Mouse (Mus musculus) kidney, adult 8-10 months (tissue): ENCODE results near the gene Ctcfl.

Experiments
- DNase-seq, 2 experiments: peaks; one replicate each; pipeline ENCODE4 v3.0.0; 2022

Gene Ctcfl

GRCm38 (mm10) chr2:173083106-173083505 lies 36.2 kb downstream of the Ctcfl start:
- DNase-seq = no peak

- no peak for DNase-seq
Measured at GRCm38 (mm10) chr2:173082706-173083105, 36.6 kb downstream of the Ctcfl start.

GRCm38 (mm10) chr2:173080785-173081241 lies 38.5 kb downstream of the Ctcfl start:
- DNase-seq = peak; percentile 67 to 85

GRCm38 (mm10) chr2:173079766-173080549 lies 39.4 kb downstream of the Ctcfl start:
- no peak for DNase-seq

GRCm38 (mm10) chr2:173076921-173077320 lies 42.4 kb downstream of the Ctcfl start:
- no peak for DNase-seq

- DNase-seq = no peak
Measured at GRCm38 (mm10) chr2:173073666-173074065, 45.7 kb downstream of the Ctcfl start.

GRCm38 (mm10) chr2:173072948-173073347 lies 46.4 kb downstream of the Ctcfl start:
- DNase-seq = no peak

- DNase-seq = no peak
Measured at GRCm38 (mm10) chr2:173064864-173065263, 54.5 kb downstream of the Ctcfl start.

- no peak for DNase-seq
Measured at GRCm38 (mm10) chr2:173063219-173063618, 56.1 kb downstream of the Ctcfl start.

- DNase-seq = no peak
Measured at GRCm38 (mm10) chr2:173061443-173062351, 57.6 kb downstream of the Ctcfl start.

- DNase-seq = no peak
Measured at GRCm38 (mm10) chr2:173060450-173060849, 58.9 kb downstream of the Ctcfl start.

- no peak for DNase-seq
Measured at GRCm38 (mm10) chr2:173058263-173058662, 61.1 kb downstream of the Ctcfl start.

GRCm38 (mm10) chr2:173057623-173058022 lies 61.7 kb downstream of the Ctcfl start:
- DNase-seq = no peak

- no peak for DNase-seq
Measured at GRCm38 (mm10) chr2:173056882-173057315, 62.4 kb downstream of the Ctcfl start.

- no peak for DNase-seq
Measured at GRCm38 (mm10) chr2:173056303-173056881, 62.9 kb downstream of the Ctcfl start.

GRCm38 (mm10) chr2:173053846-173054245 lies 65.5 kb downstream of the Ctcfl start:
- DNase-seq = no peak

GRCm38 (mm10) chr2:173052881-173053280 lies 66.4 kb downstream of the Ctcfl start:
- no peak for DNase-seq

- no peak for DNase-seq
Measured at GRCm38 (mm10) chr2:173050604-173051382, 68.5 kb downstream of the Ctcfl start.

GRCm38 (mm10) chr2:173049817-173050216 lies 69.5 kb downstream of the Ctcfl start:
- no peak for DNase-seq

- DNase-seq = peak in 1 of 2 experiments; percentile 45
Measured at GRCm38 (mm10) chr2:173049231-173049630, 70.1 kb downstream of the Ctcfl start.

GRCm38 (mm10) chr2:173048041-173048745 lies 71.1 kb downstream of the Ctcfl start:
- DNase-seq = no peak

GRCm38 (mm10) chr2:173047471-173047870 lies 71.9 kb downstream of the Ctcfl start:
- DNase-seq = peak; percentile 19 to 51
